Mouse (Mus musculus) heart, embryonic 11.5 days (tissue): ENCODE measurements around the gene Kcnd3. TPM values are rescaled to one million over a fixed set of nuclear protein-coding genes. Genes with fewer than 3 reads are reported as not detected.
"Not testable (repeated sequence)": the region's sequence is repeated elsewhere in the genome, so short reads cannot be mapped to it uniquely, and the experiment has no call there.

Experiments
- ATAC-seq: fragments of 200-750 bp; cut with Nextera tagmentation; replicated peaks from 2 replicates; pipeline ENCODE4 v1.8.0; 2017; ENCODE audit warnings: moderate library complexity; ENCODE audit not compliant: insufficient number of reproducible peaks, low FRiP score, low TSS enrichment
- H3K27ac ChIP-seq: fragments of 300-500 bp; sonication (generic); 2 replicates; pipeline ENCODE4 v1.5.1; 2014; ENCODE audit warnings: mild to moderate bottlenecking, low read depth, low read length
- H3K27me3 ChIP-seq: fragments of 300-500 bp; sonication (generic); 2 replicates; pipeline ENCODE4 v1.6.1; 2014; ENCODE audit warnings: mild to moderate bottlenecking, low read length, mixed read lengths; ENCODE audit not compliant: control insufficient read depth, insufficient read depth
- H3K36me3 ChIP-seq: fragments of 300-500 bp; sonication (generic); 2 replicates; pipeline ENCODE4 v1.6.1; 2014; ENCODE audit warnings: mild to moderate bottlenecking, low read length, moderate library complexity, mixed read lengths; ENCODE audit not compliant: control insufficient read depth, insufficient read depth
- H3K4me1 ChIP-seq: fragments of 300-500 bp; sonication (generic); 2 replicates; pipeline ENCODE4 v1.6.1; 2014; ENCODE audit warnings: low read length; ENCODE audit not compliant: control insufficient read depth, insufficient read depth
- H3K4me2 ChIP-seq: fragments of 300-500 bp; sonication (generic); 2 replicates; pipeline ENCODE4 v1.6.1; 2014; ENCODE audit warnings: mild to moderate bottlenecking, moderate library complexity
- H3K4me3 ChIP-seq: fragments of 300-500 bp; sonication (generic); 2 replicates; pipeline ENCODE4 v1.5.1; 2014; ENCODE audit warnings: low read depth, low read length
- H3K9ac ChIP-seq: fragments of 300-500 bp; sonication (generic); 2 replicates; pipeline ENCODE4 v1.6.1; 2014; ENCODE audit warnings: mild to moderate bottlenecking, low read depth, low read length, moderate library complexity
- H3K9me3 ChIP-seq: fragments of 300-500 bp; sonication (generic); replicated peaks from 2 replicates; pipeline ENCODE4 v1.6.1; 2016; ENCODE audit warnings: low read length; ENCODE audit not compliant: control insufficient read depth
- WGBS: fragments of 180-500 bp; shearing (Covaris S2); extraction: QIAGEN DNeasy Blood & Tissue Kit; methylation state at CpG from one replicate; pipeline ENCODE4 v1.1.7; 2014; ENCODE audit not compliant: insufficient replicate concordance; 5-methylcytosine and 5-hydroxymethylcytosine counted together
- polyA plus RNA-seq: library from polyadenylated mRNA; unstranded; fragments of >200 nt; fragmentation: Nextera tagmentation; extraction: Ambion mirVana; gene quantifications from 2 replicates; pipeline ENCODE4 v1.2.1, GENCODE M21; 2014

Kcnd3 gene
- polyA plus RNA-seq, 1 experiment from 2014 or later: 0.56 TPM

- H3K36me3 ChIP-seq: no peaks in the 10 kb centered on the region
- ATAC-seq: no peak
- no peak overlapping the region for H3K4me2 ChIP-seq
- H3K27ac ChIP-seq: no peak overlapping the region
- no peak overlapping the region for H3K9ac ChIP-seq
- H3K27me3 ChIP-seq: peaks cover 11% of the 10 kb centered on the region; the same call in 1 of the 2 replicates
- no peaks in the 10 kb centered on the region for H3K9me3 ChIP-seq
- no peak overlapping the region for H3K4me3 ChIP-seq
- WGBS: 55% methylated on average over 14 of the region's 14 CpGs
- H3K4me1 ChIP-seq: peaks cover 19% of the 10 kb centered on the region
Observed at GRCm38 (mm10) chr3:105693327-105694080, 241.4 kb downstream of the Kcnd3 start.

DNA sequence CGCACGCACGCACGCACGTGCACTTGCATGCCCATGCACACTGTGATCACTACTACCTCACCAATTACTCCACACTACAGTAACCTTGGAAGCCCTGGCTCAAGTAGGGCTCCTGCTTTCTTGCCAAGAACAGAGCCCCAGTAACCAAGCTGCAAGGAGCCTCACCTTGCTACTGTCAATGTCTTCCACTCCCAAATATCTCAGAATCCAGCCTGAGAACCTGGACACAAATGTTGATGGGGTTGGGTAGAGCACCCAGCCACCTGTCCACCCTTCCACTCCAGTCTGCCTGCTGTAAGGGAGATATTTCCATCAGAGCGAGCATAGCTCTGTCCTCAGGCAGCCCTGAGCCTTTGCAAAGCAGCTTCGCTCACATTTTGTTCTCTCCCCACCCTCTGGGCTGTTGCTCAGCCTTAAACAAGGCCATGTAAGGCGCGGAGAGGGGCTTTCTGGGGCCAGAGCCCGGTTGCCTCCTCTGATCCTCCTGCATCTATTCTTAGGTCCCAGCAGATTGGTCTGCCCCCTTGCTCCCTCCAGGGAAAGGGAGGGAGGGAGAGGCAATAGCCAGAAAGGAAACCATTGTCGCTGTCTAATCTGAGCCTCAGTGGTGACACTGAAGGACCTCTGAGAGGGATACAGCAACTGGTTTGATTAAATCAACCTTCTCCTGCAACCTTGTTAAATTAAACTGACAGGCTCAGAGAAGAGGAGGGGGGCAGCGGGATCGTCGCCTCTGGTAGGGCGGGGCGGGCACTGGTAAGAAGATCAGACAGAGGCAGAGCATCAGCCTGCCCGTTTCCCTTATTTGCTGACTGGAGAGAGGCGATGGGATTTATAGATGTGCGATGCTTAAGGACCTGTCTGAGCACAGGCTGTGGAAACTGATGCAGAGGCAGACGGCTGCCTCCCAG lies 243.6 kb downstream of the Kcnd3 start:
- Histone ChIP-seq H3K4me2 (peak overlapping the region; percentile 51), H3K27ac (peak overlapping the region; percentile 92), H3K27me3 (peaks cover 11% of the 10 kb centered on the region; the same call in 1 of the 2 replicates), H3K9ac (peak overlapping the region; percentile 68), H3K36me3 (no peaks in the 10 kb centered on the region), H3K4me1 (peaks cover 29% of the 10 kb centered on the region), H3K9me3 (no peaks in the 10 kb centered on the region), H3K4me3 (peak overlapping the region; percentile 11; the same call in 1 of the 2 replicates)
- ATAC-seq: peak; percentile 69; the same call in 1 of the 2 replicates
- WGBS: 29% methylated on average over 20 of the region's 20 CpGs

DNA sequence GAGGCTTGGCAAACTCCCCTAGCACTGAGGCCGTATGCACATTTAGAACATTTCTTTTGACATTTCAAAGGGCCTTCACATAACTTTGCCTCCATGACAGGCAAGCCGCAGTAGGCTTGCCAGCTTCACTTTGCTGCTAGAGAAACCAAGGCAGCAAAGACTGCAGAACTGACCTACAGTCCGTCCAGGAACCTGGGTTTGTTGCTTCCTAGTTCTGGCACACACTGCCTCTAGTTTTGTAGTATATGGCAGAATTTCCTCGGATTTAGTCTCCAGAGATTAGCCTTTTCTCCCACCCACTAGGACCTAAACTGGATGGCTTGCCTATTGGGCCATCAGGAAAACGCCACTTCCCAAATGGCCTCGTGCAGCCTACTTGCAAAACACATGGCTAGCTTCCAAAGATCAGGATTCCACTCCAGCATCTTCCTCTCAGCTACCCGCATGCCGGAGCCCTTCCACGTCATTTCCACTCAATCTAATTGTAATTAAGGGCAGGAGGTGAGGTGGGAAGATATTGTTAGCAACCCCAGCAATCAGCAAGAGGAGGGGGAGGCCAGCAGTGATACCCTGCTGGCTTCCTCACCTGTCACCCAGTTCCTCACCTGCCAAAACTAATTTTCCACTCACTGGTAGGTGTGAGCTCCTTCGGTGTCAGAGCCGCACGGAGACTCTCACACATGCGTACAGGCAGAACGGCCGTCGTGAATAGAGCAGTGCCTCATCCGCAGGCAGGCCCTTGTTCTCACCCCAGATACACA lies 244.4 kb downstream of the Kcnd3 start:
- Histone ChIP-seq H3K4me1 (peaks cover 34% of the 10 kb centered on the region), H3K36me3 (no peaks in the 10 kb centered on the region), H3K4me2 (peak overlapping the region; percentile 51), H3K9me3 (no peaks in the 10 kb centered on the region), H3K9ac (peak overlapping the region; percentile 25; the same call in 1 of the 2 replicates), H3K27me3 (peaks cover 11% of the 10 kb centered on the region; the same call in 1 of the 2 replicates), H3K27ac (peak overlapping the region; percentile 92), H3K4me3 (no peak overlapping the region)
- WGBS: 60% methylated on average over 17 of the region's 17 CpGs
- ATAC-seq: no peak

DNA sequence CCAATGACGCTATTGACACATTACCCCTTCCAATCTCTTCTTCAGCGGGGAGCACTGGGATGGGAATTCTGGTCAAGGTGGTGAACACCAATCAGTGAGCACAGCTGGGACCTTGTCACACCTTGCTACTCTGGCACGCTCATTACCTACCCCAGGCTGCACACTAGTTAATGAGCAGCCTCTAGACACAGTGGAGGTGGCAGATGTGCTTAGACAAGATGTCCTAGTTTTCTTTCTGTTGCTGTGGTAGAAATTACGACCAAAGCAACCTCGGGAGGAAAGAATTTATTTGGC lies 245.0 kb downstream of the Kcnd3 start:
- no peak overlapping the region for H3K9ac ChIP-seq
- H3K4me2 ChIP-seq: no peak overlapping the region
- H3K27ac ChIP-seq: no peak overlapping the region
- WGBS: 69% methylated on average over 5 of the region's 5 CpGs
- no peaks in the 10 kb centered on the region for H3K36me3 ChIP-seq
- H3K4me3 ChIP-seq: no peak overlapping the region
- peaks cover 37% of the 10 kb centered on the region for H3K4me1 ChIP-seq
- H3K27me3 ChIP-seq: peaks cover 11% of the 10 kb centered on the region; the same call in 1 of the 2 replicates
- H3K9me3 ChIP-seq: no peaks in the 10 kb centered on the region
- ATAC-seq: no peak

GRCm38 (mm10) chr3:105698311-105698710 lies 246.2 kb downstream of the Kcnd3 start:
- H3K9ac ChIP-seq: no peak overlapping the region
- H3K27me3 ChIP-seq: peaks cover 8% of the 10 kb centered on the region; the same call in 1 of the 2 replicates
- H3K4me1 ChIP-seq: peaks cover 37% of the 10 kb centered on the region
- H3K36me3 ChIP-seq: no peaks in the 10 kb centered on the region
- no peak overlapping the region for H3K27ac ChIP-seq
- no peak overlapping the region for H3K4me2 ChIP-seq
- ATAC-seq: no peak
- H3K4me3 ChIP-seq: no peak overlapping the region
- H3K9me3 ChIP-seq: no peaks in the 10 kb centered on the region
- WGBS: 38% methylated on average over 1 of the region's 1 CpGs

DNA sequence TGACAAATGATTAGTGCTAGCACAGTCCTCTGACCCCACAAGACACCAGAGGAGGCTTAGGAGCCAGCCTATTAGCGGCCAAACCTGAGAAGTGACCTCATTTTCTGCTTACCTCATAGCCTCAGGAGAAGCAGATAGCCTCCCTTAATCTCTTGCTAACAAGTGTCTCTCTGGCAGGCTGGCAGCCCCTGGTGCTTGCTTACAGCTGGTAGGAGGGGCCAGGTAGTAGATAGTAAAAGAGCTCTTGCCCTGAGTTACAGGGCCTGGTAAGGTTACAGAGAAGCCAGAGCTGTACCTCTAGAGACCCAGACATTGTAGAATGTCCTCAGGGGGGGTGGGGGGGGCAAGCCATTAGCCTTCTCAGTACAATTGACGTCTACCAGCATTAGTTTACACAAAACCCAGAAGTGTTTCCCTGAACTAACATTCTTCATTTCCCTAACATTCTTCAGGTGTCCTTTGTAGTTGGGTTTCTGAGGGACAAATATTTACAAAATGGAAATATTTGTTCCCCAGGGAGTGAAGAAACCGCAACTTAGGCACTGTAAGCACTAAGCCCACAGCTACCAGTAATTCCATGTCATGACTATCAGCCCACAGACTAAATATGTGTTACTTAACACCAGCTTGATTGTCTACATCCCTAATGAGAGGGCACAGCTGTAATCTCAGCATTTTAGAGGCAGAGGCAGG lies 247.3 kb downstream of the Kcnd3 start:
- peak overlapping the region; percentile 36; the same call in 1 of the 2 replicates for H3K27ac ChIP-seq
- H3K9me3 ChIP-seq: no peaks in the 10 kb centered on the region
- peaks cover 40% of the 10 kb centered on the region for H3K4me1 ChIP-seq
- 34% methylated on average over 3 of the region's 3 CpGs for WGBS
- 0 out of 2 replicates have a peak, but pooled peaks cover 2% of the 10 kb centered on the region for H3K27me3 ChIP-seq
- ATAC-seq: peak; percentile 52
- H3K4me3 ChIP-seq: no peak overlapping the region
- no peak overlapping the region for H3K4me2 ChIP-seq
- no peak overlapping the region for H3K9ac ChIP-seq
- H3K36me3 ChIP-seq: no peaks in the 10 kb centered on the region

- not testable (repeated sequence) for H3K36me3 ChIP-seq, ATAC-seq, H3K27me3 ChIP-seq, H3K4me3 ChIP-seq, H3K9me3 ChIP-seq, H3K27ac ChIP-seq
- H3K4me2 ChIP-seq: peak overlapping the region; percentile 48
- WGBS: 29% methylated on average over 1 of the region's 1 CpGs
- peaks cover 37% of the 10 kb centered on the region for H3K4me1 ChIP-seq
- H3K9ac ChIP-seq: 0 out of 2 replicates have a peak overlapping the region, but pooled peaks have one; percentile 29
Observed at GRCm38 (mm10) chr3:105700786-105701185, 248.7 kb downstream of the Kcnd3 start.
